Mouse (Mus musculus) C2C12 (cell line): ENCODE measurements around the gene Pxmp4.

Experiments
- CEBPB ChIP-seq: IDR thresholded peaks from one replicate; pipeline ENCODE4 v1.6.1; 2011; ENCODE audit warnings: low read depth, mild to moderate bottlenecking, control low read depth, moderate library complexity
- CTCF ChIP-seq: IDR thresholded peaks from one replicate; pipeline ENCODE4 v1.5.1; 2011; ENCODE audit not compliant: control insufficient read depth, insufficient read depth, insufficient read length
- FOSL1 ChIP-seq: IDR thresholded peaks from one replicate; pipeline ENCODE4 v1.8.0; 2011; ENCODE audit warnings: mild to moderate bottlenecking, low read length; ENCODE audit not compliant: poor library complexity, insufficient read depth, severe bottlenecking
- MAX ChIP-seq: IDR thresholded peaks from one replicate; pipeline ENCODE4 v1.6.1; 2011; ENCODE audit warnings: mild to moderate bottlenecking, control low read depth
- MYOD1 ChIP-seq: IDR thresholded peaks from one replicate; pipeline ENCODE4 v1.6.1; 2011; ENCODE audit warnings: low read depth; ENCODE audit not compliant: control insufficient read depth, insufficient read length
- MYOG ChIP-seq: IDR thresholded peaks from one replicate; pipeline ENCODE4 v1.6.1; 2011; ENCODE audit not compliant: control insufficient read depth, insufficient read length; ENCODE audit errors: extremely low read depth
- USF1 ChIP-seq: IDR thresholded peaks from one replicate; pipeline ENCODE4 v1.6.1; 2011; ENCODE audit warnings: low read depth, mild to moderate bottlenecking, control low read depth, moderate library complexity

DNA sequence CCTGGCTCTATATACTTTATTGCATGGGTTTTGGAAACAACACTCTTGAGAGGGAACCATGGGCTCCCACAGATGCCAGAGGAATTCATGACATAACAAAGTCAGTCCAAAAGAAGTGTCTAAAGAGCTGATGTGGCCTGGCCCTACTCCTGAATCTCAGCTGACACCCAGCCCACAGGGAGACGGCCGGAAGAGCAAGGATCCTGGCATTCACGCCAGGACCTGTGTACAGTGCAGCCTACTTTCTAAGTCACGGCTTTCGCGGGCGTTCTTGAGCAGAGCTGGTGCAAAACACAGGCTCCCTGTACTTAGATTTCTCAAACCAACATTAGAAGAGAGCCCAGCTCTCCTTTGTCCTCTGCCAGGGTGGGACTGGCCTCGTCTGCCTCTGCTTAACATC is 22.9 kb downstream of the Pxmp4 start:
- TF ChIP-seq CEBPB (no peak), MAX (no peak), CTCF (no peak), MYOG (no peak), USF1 (no peak), MYOD1 (no peak), FOSL1 (no peak)
